Comparison of ENCODE assay signal across 19 mouse cellular contexts in the genomic region with DNA sequence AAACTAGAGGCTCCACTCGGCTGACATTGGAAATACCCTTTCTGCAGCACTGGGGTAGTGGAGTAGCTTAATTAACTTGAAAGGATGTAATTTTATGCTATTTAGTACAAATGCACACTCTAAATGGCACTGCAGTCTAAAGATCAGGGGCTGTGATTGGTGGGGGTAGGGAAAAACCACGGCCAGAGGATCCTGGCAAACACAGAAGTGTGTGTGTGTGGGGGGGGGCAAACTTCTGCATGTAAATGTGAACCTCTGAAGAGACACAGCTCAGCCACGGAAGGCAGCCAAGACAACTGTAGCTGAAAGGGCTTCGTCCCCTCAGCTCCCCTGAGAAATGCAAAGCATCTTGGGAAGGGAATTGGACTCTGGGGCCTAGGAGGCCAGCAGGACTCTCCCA. TPM values are rescaled to one million over a fixed set of nuclear protein-coding genes. Genes with fewer than 3 reads are reported as not detected.
DNase-seq lines count a peak whose midpoint lies in the region; ATAC-seq lines count a peak whose summit lies in the region.
"Had no signal": no experiment of that assay in that cellular context is flagged by ENCODE, and none has a peak within 500 bp of the region (broad histone marks: within the 10 kb centered on the region; RNA-seq: fewer than 3 reads in every experiment).

No protein-coding gene starts in this region.

- H3K27me3 ChIP-seq in hindbrain, embryonic 15.5 days: no peaks in the 10 kb centered on the region
- H3K27me3 ChIP-seq in hindbrain, embryonic 10.5 days (ENCODE audit: insufficient read depth, poor library complexity, severe bottlenecking): no peaks in the 10 kb centered on the region
- no peaks in the 10 kb centered on the region for H3K27me3 ChIP-seq in forebrain, embryonic 16.5 days (replicated peaks; ENCODE audit: control insufficient read depth, insufficient read depth, low read length)
- no peaks in the 10 kb centered on the region for H3K27me3 ChIP-seq in neural tube, embryonic 15.5 days (replicated peaks)
- H3K27me3 ChIP-seq: heart, embryonic 15.5 days; liver, embryonic 15.5 days had no signal

- H3K4me1 ChIP-seq in hindbrain, embryonic 15.5 days (replicated peaks): peaks cover 66% of the 10 kb centered on the region
- peaks cover 55% of the 10 kb centered on the region for H3K4me1 ChIP-seq in hindbrain, embryonic 10.5 days (replicated peaks)
- peaks cover 69% of the 10 kb centered on the region for H3K4me1 ChIP-seq in forebrain, embryonic 16.5 days (replicated peaks; ENCODE audit: control insufficient read depth, insufficient read depth, low read length)
- peaks cover 80% of the 10 kb centered on the region for H3K4me1 ChIP-seq in neural tube, embryonic 15.5 days
- H3K4me1 ChIP-seq: heart, embryonic 15.5 days; liver, embryonic 15.5 days had no signal

- no peaks in the 10 kb centered on the region for H3K9me3 ChIP-seq in hindbrain, embryonic 15.5 days
- H3K9me3 ChIP-seq in hindbrain, embryonic 10.5 days: no peaks in the 10 kb centered on the region
- H3K9me3 ChIP-seq in forebrain, embryonic 16.5 days (ENCODE audit: control insufficient read depth, low read length): no peaks in the 10 kb centered on the region
- H3K9me3 ChIP-seq in neural tube, embryonic 15.5 days (replicated peaks): no peaks in the 10 kb centered on the region
- H3K9me3 ChIP-seq: embryonic facial prominence, embryonic 10.5 days; heart, embryonic 15.5 days; liver, embryonic 15.5 days had no signal

- WGBS in hindbrain, embryonic 15.5 days: 17% methylated on average over 4 of the region's 4 CpGs
- 60% methylated on average over 4 of the region's 4 CpGs for WGBS in hindbrain, embryonic 10.5 days
- 9% methylated on average over 4 of the region's 4 CpGs for WGBS in forebrain, embryonic 16.5 days
- 14% methylated on average over 4 of the region's 4 CpGs for WGBS in neural tube, embryonic 15.5 days

- no peak overlapping the region for H3K9ac ChIP-seq in hindbrain, embryonic 15.5 days
- H3K9ac ChIP-seq in forebrain, embryonic 16.5 days (replicated peaks; ENCODE audit: low read depth, low read length): no peak overlapping the region
- H3K9ac ChIP-seq in neural tube, embryonic 15.5 days (replicated peaks): no peak overlapping the region
- H3K9ac ChIP-seq: heart, embryonic 15.5 days; liver, embryonic 15.5 days had no signal

- no peak overlapping the region for H3K4me3 ChIP-seq in hindbrain, embryonic 15.5 days
- H3K4me3 ChIP-seq in hindbrain, embryonic 10.5 days: no peak overlapping the region
- no peak overlapping the region for H3K4me3 ChIP-seq in forebrain, embryonic 16.5 days (replicated peaks; ENCODE audit: low read length)
- no peak overlapping the region for H3K4me3 ChIP-seq in neural tube, embryonic 15.5 days (replicated peaks)
- H3K4me3 ChIP-seq: embryonic facial prominence, embryonic 10.5 days; heart, embryonic 15.5 days; liver, embryonic 15.5 days had no signal

- no peak overlapping the region for H3K4me2 ChIP-seq in hindbrain, embryonic 15.5 days
- no peak overlapping the region for H3K4me2 ChIP-seq in forebrain, embryonic 16.5 days (ENCODE audit: low read length)
- H3K4me2 ChIP-seq in neural tube, embryonic 15.5 days: no peak overlapping the region
- H3K4me2 ChIP-seq: heart, embryonic 15.5 days; liver, embryonic 15.5 days had no signal

- DNase-seq in hindbrain, embryonic 10.5 days (ENCODE audit: low spot score): no peak
- DNase-seq in right cerebral cortex, postnatal 10 days (ENCODE audit: low spot score in 2 of 2): peak; percentile 58 to 60
- DNase-seq in right cerebral cortex, postnatal 14 days: no peak
- DNase-seq in gastrocnemius, adult 8-10 months (ENCODE audit: low spot score in 2 of 2): no peak
- DNase-seq in embryo, embryonic 10.5 days (ENCODE audit: low spot score): no peak
- DNase-seq: cerebellum, adult 8-10 months; gastrocnemius, postnatal 10 days; heart, postnatal 4 days; kidney, postnatal 4 days; right cerebral cortex, postnatal 25 days had no signal

- H3K27ac ChIP-seq in hindbrain, embryonic 15.5 days (replicated peaks): peak overlapping the region; percentile 69
- H3K27ac ChIP-seq in hindbrain, embryonic 10.5 days: no peak overlapping the region
- peak overlapping the region; percentile 52 for H3K27ac ChIP-seq in forebrain, embryonic 16.5 days (ENCODE audit: low read length)
- peak overlapping the region; percentile 54 for H3K27ac ChIP-seq in neural tube, embryonic 15.5 days (replicated peaks)
- H3K27ac ChIP-seq: embryonic facial prominence, embryonic 10.5 days; heart, embryonic 15.5 days; liver, embryonic 15.5 days; macrophage; stomach, postnatal 0 days had no signal

- ATAC-seq in hindbrain, embryonic 15.5 days (ENCODE audit: low FRiP score, low read depth): no peak
- peak; percentile 66 for ATAC-seq in forebrain, embryonic 16.5 days
- ATAC-seq in neural tube, embryonic 15.5 days (ENCODE audit: low FRiP score): no peak
- ATAC-seq: intestine, embryonic 16.5 days had no signal

- no peaks in the 10 kb centered on the region for H3K36me3 ChIP-seq in hindbrain, embryonic 15.5 days
- H3K36me3 ChIP-seq in hindbrain, embryonic 10.5 days: peaks cover 64% of the 10 kb centered on the region
- no peaks in the 10 kb centered on the region for H3K36me3 ChIP-seq in forebrain, embryonic 16.5 days (ENCODE audit: control insufficient read depth, insufficient read depth)
- no peaks in the 10 kb centered on the region for H3K36me3 ChIP-seq in neural tube, embryonic 15.5 days
- H3K36me3 ChIP-seq: heart, embryonic 15.5 days; liver, embryonic 15.5 days had no signal

RNA-seq across cellular contexts. Expression of a gene that starts 40.7 kb away (rescaled TPM):
- polyA plus RNA-seq in hindbrain, embryonic 15.5 days (2015; fragmentation: Nextera tagmentation; extraction: Ambion mirVana): 4.0 and 4.4 TPM in 2 replicates
- 10.7 and 30.8 TPM in 2 replicates for polyA plus RNA-seq in hindbrain, embryonic 10.5 days (2016; fragmentation: Nextera tagmentation; extraction: Ambion mirVana)
- 9.7 and 10.2 TPM in 2 replicates for polyA plus RNA-seq in forebrain, embryonic 16.5 days (2015; fragmentation: Nextera tagmentation; extraction: Ambion mirVana)
- polyA plus RNA-seq in neural tube, embryonic 15.5 days (2015; fragmentation: Nextera tagmentation; extraction: Ambion mirVana): 2.6 and 3.3 TPM in 2 replicates
- total RNA-seq in gastrocnemius, adult 8-10 months (2022): under 1 TPM in 3 of 4 experiments, not detected in 1; 0.19 to 0.22 (median 0.21) TPM

Comparison
In these comparisons a context has a peak if more than half of its experiments do, and no peak if none do; other contexts are left out.
1. DNase-seq: peak in right cerebral cortex, postnatal 10 days (2 of 2); none in hindbrain, embryonic 10.5 days (single experiment), right cerebral cortex, postnatal 14 days (single experiment), gastrocnemius, adult 8-10 months (0 of 2) and embryo, embryonic 10.5 days (single experiment).